Mouse (Mus musculus) activated CD4-positive, CD25-positive, alpha-beta regulatory T cell, adult 4 months (primary cell): ENCODE data around the gene Lcp1. TPM values are rescaled to one million over a fixed set of nuclear protein-coding genes. Genes with fewer than 3 reads are reported as not detected.

Source experiments
- ATAC-seq: one replicate; pipeline ENCODE4 v1.8.0; 2017
- polyA plus RNA-seq, 2 experiments: library from polyadenylated mRNA; unstranded; fragments of 100-300 nt; shearing (Covaris generic); gene quantifications; one replicate each; pipeline ENCODE4 v1.2.1; 2017

Gene Lcp1
- polyA plus RNA-seq, 2 experiments from 2014 or later: 1,354 to 1,613 TPM

DNA sequence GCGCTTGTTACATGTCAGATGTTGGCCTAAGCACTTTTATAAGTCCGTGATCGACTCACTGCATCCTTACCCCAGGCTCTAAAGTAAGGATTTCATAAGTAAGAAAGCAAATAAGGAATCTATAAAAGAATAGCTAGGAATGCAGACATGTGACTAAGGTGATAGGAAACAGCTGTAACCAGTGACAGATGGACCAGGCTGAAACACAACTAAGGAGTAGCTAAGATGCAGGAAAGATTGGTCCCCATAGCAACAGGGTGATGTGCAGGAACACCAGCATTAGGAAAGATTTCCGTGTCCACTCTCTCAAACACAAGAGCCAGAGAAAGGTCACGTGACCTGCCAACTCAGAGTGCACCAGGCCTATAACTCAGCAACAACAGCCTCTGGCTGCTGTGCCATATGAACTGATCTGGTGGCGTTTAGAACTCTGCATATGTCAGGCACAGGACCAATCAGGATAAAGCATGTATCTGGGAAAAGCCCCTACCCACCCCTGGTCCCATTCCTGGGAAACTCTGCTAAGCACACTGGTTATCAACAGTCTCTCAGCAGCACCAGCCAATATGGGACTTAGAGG lies 77.8 kb downstream of the Lcp1 start:
- ATAC-seq: no peak

DNA sequence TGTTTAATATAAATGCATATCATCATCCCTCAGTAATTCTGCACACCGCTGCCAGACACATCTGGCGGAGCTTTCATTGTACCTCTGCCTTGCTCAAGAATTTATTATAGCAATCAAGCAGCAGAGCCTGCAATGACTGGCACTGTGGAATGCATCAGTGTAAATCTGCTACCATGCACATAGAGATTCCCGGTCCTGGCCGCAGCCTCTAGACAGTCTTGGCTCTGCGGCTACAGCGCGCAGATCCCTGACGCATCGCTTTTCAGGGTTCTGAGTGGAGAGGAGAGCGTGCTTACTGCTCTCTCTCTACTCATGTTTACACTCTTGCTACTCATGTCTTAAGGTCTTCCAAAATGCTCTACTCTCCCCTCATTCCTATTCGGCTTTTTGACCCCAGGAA lies 82.9 kb downstream of the Lcp1 start:
- no peak for ATAC-seq

DNA sequence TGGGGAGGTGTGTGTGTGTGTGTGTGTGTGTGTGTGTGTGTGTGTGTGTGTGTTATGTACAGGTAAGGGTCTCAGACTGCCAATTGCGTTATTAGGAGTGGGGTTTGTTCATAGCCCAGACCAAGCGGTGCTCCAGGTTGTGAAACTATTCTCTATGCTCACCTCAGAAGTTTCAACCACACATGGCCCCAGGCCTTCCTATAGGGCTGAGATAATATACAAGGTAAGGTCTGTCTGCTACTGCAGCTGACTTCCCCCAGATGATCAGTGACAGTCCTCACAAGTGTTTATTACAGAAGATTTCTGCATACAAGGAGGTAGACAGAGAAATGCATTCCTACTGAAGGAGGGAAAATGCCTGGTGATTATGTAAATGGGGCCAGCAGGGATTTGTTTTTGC lies 87.9 kb downstream of the Lcp1 start:
- no peak for ATAC-seq

DNA sequence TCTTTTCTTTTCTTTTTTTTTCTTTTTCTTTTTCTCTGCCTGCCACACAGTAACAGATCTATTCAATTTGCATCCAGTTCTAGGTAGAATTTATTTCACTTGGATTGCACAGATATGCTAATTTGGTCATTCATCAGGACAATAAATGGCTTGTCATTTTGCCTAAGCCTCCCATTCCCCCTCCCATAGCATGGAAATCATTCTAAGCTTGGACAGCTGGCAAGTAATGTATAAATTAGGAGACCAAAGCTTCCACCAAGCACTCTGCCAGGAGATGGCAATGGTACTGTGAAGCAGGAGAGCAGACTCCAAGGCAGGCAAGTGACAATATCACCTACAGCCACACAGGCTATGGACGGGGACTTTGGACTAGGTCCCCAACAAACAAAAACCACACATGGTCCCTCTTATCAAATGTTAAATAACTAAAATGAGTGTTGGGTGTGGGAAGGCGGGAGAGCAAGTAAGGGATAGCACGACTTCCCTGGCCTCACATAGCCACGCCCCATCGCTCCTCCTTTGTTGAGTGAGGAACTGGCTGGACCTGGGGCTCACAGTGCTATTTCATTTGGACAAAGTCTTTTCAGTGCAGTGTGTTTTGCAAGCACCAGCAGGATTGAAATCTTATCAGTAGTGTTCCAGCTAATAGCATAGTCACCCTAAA lies 88.5 kb downstream of the Lcp1 start:
- no peak for ATAC-seq

DNA sequence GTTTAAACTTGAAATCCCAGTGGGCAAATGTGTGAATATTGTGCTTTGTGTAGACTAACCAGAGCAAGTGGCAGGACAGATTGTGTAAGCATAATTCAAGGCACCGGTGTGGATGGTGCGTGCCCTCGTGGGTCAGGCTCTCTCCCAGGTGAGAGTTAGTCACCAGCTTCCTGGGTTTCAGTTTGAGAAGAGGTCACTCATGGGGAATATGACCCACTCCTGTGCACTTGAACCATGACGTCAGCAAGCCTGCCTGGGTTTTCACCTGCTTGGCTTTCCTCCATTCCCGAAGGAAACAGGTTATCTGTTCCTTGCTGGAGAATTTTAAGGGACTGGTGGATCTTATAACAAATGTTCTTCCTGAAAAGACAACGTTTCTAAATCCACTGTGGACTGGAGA lies 91.5 kb downstream of the Lcp1 start:
- no peak for ATAC-seq

GRCm38 (mm10) chr14:75227453-75228084 lies 96.7 kb downstream of the Lcp1 start:
- peak; percentile 93 for ATAC-seq

DNA sequence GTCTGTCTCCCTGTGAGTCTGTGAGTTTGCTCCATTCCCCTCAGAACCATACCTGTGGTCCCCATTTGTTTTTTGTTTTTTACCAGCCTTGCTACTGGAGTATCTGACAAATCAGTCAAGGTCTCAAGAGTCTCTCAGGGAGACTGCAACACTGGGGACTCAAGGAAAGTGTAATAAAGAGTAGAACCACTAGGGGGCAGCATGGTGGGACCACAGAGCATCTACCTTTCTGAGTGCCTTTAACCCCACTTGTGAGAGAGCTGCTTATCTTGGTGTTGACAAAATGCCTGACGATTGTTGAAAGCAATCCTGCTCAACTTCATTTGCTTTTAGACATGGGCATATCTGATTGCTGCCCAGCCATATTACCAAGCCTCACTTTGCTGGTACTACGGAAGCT lies 98.9 kb downstream of the Lcp1 start:
- no peak for ATAC-seq

DNA sequence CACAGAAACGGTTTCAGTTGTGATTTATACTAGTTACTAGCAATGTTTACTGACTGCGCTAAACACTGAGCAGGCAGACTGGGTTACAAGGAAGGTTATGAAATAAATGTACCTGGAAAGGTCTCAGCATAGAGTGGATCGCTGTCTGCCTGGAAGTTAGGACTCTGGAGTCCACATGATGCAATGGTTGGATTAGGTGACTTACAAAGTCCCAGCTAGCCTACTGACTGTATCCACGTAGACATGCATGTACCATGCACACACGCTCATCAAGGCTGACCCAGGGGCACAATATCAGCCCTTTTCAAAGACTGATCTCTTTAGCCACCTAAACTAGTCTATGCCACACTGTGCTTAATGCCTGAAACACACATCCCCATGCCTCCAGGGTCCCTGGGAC lies 102.2 kb downstream of the Lcp1 start:
- no peak for ATAC-seq

DNA sequence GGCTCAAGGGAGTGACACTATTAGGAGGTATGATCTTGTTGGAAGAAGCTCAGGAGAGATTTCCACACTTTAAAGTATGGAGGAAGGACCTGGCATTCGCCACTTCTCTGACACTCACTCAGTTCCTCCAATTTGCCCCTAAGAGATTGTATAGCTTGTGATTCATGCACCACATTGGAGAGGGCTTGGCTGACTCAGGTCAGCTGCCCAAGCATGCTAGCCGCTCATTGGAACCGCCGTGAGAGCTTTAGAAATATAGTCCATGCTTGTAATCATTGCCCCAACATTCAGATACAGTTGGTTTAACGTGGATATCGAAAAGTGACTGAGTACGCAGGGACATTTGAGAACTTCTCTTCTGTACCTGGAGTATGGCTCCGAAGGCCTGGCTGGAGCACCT lies 104.7 kb downstream of the Lcp1 start:
- ATAC-seq: no peak

DNA sequence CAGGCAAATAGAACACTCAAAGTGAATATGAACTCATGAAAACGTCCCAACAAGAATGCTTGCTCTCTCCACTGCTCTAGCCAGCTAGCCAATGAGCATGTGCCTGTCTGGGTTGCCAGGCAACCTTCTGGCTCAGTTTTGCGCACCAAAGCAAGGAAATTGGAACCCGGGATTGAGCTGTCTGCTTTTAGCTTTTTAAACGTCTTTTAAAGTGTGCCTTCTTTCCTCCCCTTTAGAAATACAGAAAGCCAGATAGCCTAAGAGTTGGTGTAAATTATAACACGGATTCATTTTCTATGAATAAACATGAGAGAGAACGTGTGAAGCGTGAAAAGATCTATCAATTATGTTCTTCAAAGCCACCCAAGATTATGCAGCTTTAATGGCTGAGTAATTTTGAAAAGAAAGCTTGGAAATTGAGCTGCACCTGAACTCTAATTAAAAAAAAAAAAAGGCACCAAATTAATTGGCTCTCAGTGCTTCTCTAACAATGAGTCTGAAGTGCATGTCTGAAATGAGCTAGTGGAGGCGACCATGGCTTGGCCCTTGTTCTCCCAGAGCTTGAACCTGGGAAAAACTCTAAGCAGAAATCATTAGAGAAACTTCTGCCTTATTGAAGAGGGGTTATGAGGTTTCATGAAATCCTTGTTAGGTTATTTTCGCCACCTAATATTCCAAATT lies 105.2 kb downstream of the Lcp1 start:
- ATAC-seq: no peak

GRCm38 (mm10) chr14:75236636-75237003 lies 105.7 kb downstream of the Lcp1 start:
- no peak for ATAC-seq

DNA sequence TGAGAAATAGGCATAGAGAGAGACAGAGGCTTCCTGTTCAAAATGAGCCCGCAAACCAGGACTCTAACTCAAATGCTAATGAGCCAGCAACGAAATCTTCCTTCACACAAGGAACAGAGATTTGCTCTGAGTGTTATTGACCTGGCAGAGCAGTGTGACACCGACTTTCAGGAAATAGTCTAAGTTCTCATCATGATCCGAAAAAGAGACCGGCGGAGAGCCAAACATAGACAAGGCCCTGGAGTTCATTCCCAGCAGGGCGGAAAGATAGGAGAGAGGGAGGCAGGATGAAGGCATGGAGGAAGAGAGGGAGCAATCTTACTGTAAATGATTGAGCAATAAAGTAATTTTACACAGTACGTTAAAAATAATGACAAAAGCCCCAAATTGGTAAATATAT lies 106.2 kb downstream of the Lcp1 start:
- ATAC-seq: no peak

DNA sequence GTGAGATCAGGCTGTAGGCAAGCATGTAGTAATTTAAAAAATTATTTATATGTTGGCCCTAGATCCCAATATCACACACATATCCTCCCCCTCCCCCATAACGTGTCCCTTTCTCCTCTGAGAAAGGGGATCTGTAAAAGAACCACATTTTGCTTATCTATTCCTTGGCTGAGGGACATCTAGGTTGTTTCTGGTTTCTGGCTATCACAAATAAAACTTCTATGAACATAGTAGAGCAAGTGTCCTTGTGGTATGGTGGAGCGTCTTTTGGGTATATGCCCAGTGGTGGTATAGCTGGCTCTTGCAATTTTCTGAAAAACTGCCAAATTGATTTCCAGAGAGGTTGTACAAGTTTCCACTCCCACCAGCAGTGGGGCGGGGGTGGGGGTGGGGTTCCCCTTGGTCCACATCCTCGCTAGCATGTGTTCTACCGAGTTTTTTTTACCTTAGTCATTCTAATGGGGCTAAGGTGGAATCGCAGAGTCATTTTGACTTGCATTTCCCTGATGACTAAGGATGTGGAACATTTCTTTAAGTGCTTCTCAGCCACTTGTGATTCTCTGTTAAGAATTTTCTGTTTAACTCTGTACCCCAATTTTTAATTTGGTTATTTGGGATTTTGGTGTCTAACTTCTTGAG lies 107.3 kb downstream of the Lcp1 start:
- ATAC-seq: no peak

- ATAC-seq: no peak
These were observed 111.2 kb downstream of the Lcp1 start, which contains the start of gene Cpb2 for GRCm38 (mm10) chr14:75242087-75242486. Cpb2 (plus strand) TSS chr14:75242287.

DNA sequence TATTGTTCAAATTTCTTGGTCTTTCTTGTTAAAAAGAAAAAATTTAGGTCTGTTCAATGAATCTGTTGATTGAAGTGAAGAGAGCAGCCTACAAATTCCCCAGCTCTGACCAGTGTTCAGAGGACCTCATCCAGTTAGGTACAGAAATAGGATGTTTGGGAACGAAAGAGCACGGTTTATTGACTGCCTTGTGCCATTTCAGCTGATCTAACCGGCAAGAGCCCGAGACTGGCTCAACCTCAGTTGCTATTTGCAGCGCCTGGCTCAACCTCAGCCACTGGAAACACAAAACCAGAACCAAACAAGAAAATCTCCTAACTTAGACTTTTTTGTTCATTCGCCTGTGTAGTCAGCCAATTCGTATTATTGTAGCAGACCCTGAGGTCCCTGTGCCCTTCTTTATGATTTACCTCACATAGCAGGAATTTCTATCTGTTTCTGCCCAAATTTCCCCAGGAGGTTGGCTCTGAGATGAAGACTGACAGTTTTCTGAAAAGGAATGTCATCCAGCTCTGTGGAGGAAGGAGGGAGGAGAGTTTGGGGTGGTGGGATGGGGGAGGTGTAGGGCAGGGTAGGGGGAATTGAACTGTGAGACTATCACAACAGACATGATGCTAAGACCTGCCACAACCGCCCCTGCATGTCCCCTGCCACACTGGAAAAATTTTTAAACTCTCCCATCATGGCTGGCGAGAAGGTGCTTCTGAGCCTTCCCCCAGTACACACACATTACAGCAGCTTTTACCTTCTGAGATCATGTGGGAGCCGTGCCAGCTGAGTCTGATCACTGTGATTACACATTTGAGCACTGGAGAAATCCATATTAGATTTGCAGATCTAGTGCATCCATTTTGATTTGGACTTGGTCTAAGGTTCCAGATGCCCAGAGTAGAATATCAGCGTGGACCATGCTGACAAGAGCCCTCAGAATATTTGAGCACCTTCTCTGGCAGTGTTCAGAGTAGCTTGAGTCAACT lies 115.4 kb downstream of the Lcp1 start:
- ATAC-seq: no peak

GRCm38 (mm10) chr14:75250432-75250831 lies 119.5 kb downstream of the Lcp1 start:
- ATAC-seq: no peak

- no peak for ATAC-seq
These were observed 125.6 kb downstream of the Lcp1 start for GRCm38 (mm10) chr14:75256521-75256920.

DNA sequence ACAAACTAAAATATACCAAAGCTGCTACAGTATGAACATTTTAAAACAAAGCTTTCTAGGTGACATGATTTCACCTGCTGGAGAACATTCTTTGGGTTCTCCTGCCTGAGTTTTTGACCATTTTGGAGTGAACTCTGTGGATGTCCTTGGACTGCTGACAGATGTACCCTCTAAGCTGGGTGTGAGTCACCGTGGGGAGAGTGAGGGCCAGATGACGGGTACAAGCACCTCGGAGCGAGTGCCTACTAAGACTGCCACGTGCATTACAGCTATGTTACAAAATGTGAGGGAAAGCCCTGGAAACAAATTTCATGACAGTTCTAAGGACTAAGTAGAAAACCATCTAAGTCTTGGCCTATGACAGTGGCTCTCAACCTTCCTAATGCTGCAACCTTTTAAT lies 138.6 kb downstream of the Lcp1 start:
- ATAC-seq: no peak

- ATAC-seq: no peak
These were observed 148.8 kb downstream of the Lcp1 start for GRCm38 (mm10) chr14:75279716-75280115.

DNA sequence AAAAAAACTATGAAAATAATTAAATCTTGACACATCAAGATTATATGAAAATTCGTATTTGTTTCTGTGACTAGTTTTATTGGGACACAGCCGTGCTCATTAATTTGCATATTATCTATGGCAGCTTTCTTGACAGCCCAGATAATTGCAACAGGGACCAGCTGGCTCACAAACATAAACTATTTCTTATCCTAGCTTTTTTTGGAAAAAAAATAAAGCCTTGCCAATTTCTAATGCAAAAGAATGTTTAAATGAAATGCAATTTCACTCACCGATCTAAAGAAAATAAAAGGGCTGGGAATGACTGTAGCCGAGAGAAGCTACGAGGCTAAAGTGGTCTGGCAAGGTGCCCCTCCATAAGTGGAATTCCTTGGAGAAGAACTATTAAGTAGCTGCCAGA lies 149.5 kb downstream of the Lcp1 start:
- no peak for ATAC-seq
